Mouse (Mus musculus): ENCODE results near the gene Actr3b. TPM values are rescaled to one million over a fixed set of nuclear protein-coding genes. Genes with fewer than 3 reads are reported as not detected.
A peak's percentile ranks its signal among the peaks of the same experiment; 100 is the strongest.
"Not testable (repeated sequence)": the region's sequence is repeated elsewhere in the genome, so short reads cannot be mapped to it uniquely, and the experiment has no call there.

Gene Actr3b
- total RNA-seq (2015; ENCODE audit: low replicate concordance) (2.5 TPM in 1 of 2 replicates, not detected in the other), total RNA-seq (2017; ENCODE audit: low replicate concordance) (0.84 TPM in 1 of 2 replicates, not detected in the other)

- ATAC-seq (replicated peaks; ENCODE audit: low FRiP score, poor library complexity, severe bottlenecking), result peak; percentile 65
Observed at GRCm38 (mm10) chr5:25759460-25760409, at the start of gene Actr3b. Actr3b (plus strand) TSS chr5:25759997.

- not testable (repeated sequence) for ATAC-seq (replicated peaks; ENCODE audit: low FRiP score, poor library complexity, severe bottlenecking)
Observed at GRCm38 (mm10) chr5:25713001-25713706, 46.6 kb upstream of the Actr3b start.

- ATAC-seq (replicated peaks; ENCODE audit: low FRiP score, poor library complexity, severe bottlenecking), result no peak
Observed at GRCm38 (mm10) chr5:25719390-25719789, 40.4 kb upstream of the Actr3b start.

- ATAC-seq (replicated peaks; ENCODE audit: low FRiP score, poor library complexity, severe bottlenecking), result no peak
Observed at GRCm38 (mm10) chr5:25723016-25723415, 36.8 kb upstream of the Actr3b start.

- ATAC-seq (replicated peaks; ENCODE audit: low FRiP score, poor library complexity, severe bottlenecking), result no peak
Observed at GRCm38 (mm10) chr5:25724134-25724675, 35.6 kb upstream of the Actr3b start.

GRCm38 (mm10) chr5:25734318-25734717 lies 25.5 kb upstream of the Actr3b start:
- ATAC-seq (replicated peaks; ENCODE audit: low FRiP score, poor library complexity, severe bottlenecking), result no peak

GRCm38 (mm10) chr5:25735861-25736260 lies 23.9 kb upstream of the Actr3b start:
- ATAC-seq (replicated peaks; ENCODE audit: low FRiP score, poor library complexity, severe bottlenecking), result no peak

GRCm38 (mm10) chr5:25738448-25738847 lies 21.3 kb upstream of the Actr3b start:
- no peak for ATAC-seq (replicated peaks; ENCODE audit: low FRiP score, poor library complexity, severe bottlenecking)

- ATAC-seq (replicated peaks; ENCODE audit: low FRiP score, poor library complexity, severe bottlenecking), result not testable (repeated sequence)
Observed at GRCm38 (mm10) chr5:25738902-25739301, 20.9 kb upstream of the Actr3b start.

- ATAC-seq (replicated peaks; ENCODE audit: low FRiP score, poor library complexity, severe bottlenecking), result no peak
Observed at GRCm38 (mm10) chr5:25747904-25748303, 11.9 kb upstream of the Actr3b start.

GRCm38 (mm10) chr5:25748613-25749012 lies 11.2 kb upstream of the Actr3b start:
- ATAC-seq (replicated peaks; ENCODE audit: low FRiP score, poor library complexity, severe bottlenecking), result no peak

- no peak for ATAC-seq (replicated peaks; ENCODE audit: low FRiP score, poor library complexity, severe bottlenecking)
Observed at GRCm38 (mm10) chr5:25751552-25751951, 8.2 kb upstream of the Actr3b start.

- no peak for ATAC-seq (replicated peaks; ENCODE audit: low FRiP score, poor library complexity, severe bottlenecking)
Observed at GRCm38 (mm10) chr5:25752862-25753261, 6.9 kb upstream of the Actr3b start.

- ATAC-seq (replicated peaks; ENCODE audit: low FRiP score, poor library complexity, severe bottlenecking), result no peak
Observed at GRCm38 (mm10) chr5:25753556-25754235, 6.1 kb upstream of the Actr3b start.

- ATAC-seq (replicated peaks; ENCODE audit: low FRiP score, poor library complexity, severe bottlenecking), result no peak
Observed at GRCm38 (mm10) chr5:25754236-25754766, 5.5 kb upstream of the Actr3b start.

GRCm38 (mm10) chr5:25760410-25760832 lies 624 bp downstream of the Actr3b start:
- ATAC-seq (replicated peaks; ENCODE audit: low FRiP score, poor library complexity, severe bottlenecking), result no peak

GRCm38 (mm10) chr5:25760871-25761270 lies 1.1 kb downstream of the Actr3b start:
- no peak for ATAC-seq (replicated peaks; ENCODE audit: low FRiP score, poor library complexity, severe bottlenecking)

- no peak for ATAC-seq (replicated peaks; ENCODE audit: low FRiP score, poor library complexity, severe bottlenecking)
Observed at GRCm38 (mm10) chr5:25761850-25762249, 2.1 kb downstream of the Actr3b start.

- ATAC-seq (replicated peaks; ENCODE audit: low FRiP score, poor library complexity, severe bottlenecking), result no peak
Observed at GRCm38 (mm10) chr5:25769006-25769405, 9.2 kb downstream of the Actr3b start.

- ATAC-seq (replicated peaks; ENCODE audit: low FRiP score, poor library complexity, severe bottlenecking), result no peak
Observed at GRCm38 (mm10) chr5:25769406-25769805, 9.6 kb downstream of the Actr3b start.
